Mouse (Mus musculus): Measurements from ENCODE around the gene Spef1. TPM values are rescaled to one million over a fixed set of nuclear protein-coding genes. Genes with fewer than 3 reads are reported as not detected.

Gene Spef1
- polyA plus RNA-seq, 1 experiment = 1.6 TPM

DNA sequence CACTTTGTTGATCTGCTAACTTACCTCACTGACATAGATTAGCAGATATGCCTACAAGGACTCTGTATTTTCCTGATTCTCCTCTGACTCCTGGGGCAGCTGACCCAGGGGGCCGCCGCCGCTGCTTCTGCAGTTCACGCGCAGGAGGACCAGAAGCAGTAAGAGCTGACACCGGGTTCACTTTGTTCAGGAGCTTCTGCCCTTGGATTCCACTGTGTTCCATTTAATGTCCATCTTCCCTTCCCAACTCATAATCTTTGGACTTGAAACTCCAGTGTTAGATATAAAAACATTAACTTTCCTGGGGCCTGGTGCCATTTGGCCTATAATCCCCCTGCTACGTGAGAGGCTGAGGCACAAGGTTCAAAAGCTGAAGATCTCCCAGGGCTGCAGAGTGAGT lies 23.2 kb downstream of the Spef1 start:
- TF ChIP-seq GATA1 (IDR thresholded peaks at IDR 0.05; ENCODE audit: low read length) = no peak

DNA sequence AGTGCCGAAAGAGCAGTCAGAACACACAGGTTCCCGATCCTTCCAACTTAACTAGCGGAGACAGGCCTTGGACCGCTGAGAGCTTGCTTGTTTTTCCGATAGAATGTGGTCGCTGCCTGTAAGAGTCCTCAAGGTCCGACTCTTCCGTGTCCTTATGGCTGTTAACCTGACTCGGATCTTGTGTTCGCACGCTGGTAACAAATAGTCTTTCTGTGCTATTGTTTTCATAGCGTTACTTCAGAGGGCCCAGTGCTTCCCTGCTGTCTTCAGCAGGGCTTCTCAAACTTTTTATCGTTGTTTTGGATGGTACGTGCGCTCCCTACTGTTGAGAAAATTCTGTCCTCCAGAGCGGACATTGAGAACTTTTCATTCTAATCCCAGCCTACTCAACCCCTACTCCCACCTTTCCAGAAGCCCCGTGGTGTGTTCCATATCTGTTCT lies 26.4 kb downstream of the Spef1 start:
- no peak for TF ChIP-seq GATA1 (IDR thresholded peaks at IDR 0.05; ENCODE audit: low read length)

DNA sequence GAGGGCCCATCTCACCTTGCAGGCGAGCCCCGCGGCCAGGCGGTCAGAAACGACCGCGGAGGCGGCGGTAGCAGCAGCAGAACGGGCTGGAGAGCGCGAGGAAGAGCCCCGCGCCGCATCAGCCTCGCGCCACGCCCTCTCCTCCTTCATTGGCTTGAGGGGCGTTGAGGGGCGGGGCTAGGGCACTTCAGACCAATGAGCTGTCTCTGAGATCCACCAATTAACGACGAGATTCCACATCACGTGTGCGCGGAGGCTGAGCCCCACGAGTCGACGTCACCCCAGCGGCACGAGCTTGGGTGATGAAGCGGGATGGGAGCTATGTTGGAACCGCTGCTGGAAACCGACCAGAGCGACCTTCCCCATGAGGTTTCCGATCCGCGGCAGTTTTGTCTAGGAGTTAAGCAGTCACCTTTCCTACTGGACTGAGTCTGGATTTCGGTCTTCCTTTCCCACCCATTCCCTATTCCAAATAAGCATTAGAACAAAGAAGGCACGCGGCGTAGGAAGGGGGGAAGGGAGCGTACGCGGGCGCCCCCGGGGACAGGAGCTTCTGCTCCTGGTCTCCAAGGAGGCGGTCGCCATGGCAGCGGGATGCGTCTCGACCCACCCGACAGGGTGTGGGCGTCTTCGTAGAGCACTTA lies 27.0 kb downstream of the Spef1 start, which contains the start of gene 1700037H04Rik:
Gene 1700037H04Rik (minus strand): TSS at position 144 of the 644 bp plus-strand sequence.
- TF ChIP-seq GATA1 (IDR thresholded peaks at IDR 0.05; ENCODE audit: low read length) = no peak

DNA sequence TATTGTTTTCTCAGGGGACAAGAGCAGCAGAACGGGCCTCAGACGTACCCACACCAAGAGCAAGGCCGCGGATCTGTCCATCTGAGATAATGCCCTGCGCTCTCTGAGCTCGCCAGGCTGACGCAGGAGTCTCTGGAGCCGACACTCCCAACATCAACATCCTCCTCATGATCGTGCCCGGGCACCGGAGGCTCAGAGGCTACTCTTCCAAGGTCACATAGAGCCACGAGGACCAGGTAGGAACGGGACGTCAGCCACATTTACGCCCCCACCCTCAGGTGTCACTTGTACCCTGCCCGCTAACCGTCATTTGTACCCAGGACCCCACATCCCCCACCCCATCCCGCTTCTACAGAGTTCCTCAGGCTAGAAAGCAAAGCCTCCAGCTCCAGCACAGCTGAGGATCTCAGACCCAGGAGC lies 27.6 kb downstream of the Spef1 start:
- no peak for TF ChIP-seq GATA1 (IDR thresholded peaks at IDR 0.05; ENCODE audit: low read length)

DNA sequence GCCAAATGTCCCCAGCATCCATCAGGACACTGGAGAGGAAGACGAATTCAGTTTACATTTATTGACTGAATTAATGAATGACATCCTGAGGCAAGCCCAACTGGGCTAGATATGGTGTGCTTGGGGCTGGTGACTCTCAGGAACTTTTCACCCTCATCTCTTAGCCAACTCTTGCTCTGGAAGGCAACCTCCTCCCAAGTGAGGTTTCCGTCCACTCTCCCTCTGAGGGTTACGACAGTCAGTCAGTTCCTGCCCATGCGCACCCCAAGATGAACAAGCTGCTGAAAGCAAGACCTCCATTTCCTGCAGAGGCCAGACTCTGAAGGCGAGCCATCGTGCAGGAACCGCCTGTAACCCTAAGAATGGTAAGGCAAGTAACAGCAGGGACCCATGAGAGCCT lies 30.1 kb downstream of the Spef1 start:
- TF ChIP-seq GATA1 (IDR thresholded peaks at IDR 0.05; ENCODE audit: low read length) = no peak

DNA sequence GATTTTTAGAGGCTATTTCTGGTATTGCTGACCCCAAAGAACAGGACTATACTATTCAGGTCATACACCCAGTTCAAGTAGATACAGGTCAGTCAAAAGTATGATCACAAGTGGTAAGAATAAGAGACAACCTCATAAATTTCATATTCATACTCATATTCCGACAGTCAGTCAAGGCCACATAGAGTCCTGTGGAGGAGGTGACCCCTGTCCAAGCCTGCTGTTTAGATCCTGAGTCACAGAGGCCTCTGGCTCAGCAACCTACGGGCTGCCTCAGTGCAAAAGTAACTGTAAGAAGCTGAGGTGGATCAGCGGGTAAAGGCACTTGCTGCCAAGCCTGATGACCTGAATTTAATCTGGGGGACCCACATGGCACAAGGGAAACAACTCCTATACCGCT lies 33.0 kb downstream of the Spef1 start:
- no peak for TF ChIP-seq GATA1 (IDR thresholded peaks at IDR 0.05; ENCODE audit: low read length)

DNA sequence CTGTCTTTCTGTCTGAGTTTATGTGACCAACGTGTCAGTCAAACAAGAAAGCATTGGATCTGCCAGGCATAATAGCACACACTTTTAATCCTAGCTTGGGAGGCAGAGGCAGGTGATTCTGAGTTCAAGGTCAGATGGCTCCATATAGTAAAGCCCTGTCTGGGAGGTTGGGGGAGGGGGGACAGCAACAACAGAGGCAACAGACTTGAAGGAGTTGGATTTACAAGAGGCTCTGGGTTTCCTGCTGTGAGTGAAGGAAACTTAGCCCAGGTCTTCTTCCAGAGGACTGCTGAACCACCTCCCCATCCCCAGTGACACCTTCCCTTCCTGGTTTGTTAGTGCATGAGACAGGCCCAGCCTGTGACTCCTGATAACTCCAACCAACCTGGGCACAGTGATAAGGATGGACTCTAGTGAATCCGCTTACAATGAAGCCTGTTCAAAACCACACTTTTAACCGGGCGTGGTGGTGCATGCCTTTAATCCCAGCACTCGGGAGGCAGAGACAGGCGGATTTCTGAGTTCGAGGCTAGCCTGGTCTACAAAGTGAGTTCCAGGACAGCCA lies 34.8 kb downstream of the Spef1 start:
- TF ChIP-seq GATA1 (IDR thresholded peaks at IDR 0.05; ENCODE audit: low read length) = no peak

DNA sequence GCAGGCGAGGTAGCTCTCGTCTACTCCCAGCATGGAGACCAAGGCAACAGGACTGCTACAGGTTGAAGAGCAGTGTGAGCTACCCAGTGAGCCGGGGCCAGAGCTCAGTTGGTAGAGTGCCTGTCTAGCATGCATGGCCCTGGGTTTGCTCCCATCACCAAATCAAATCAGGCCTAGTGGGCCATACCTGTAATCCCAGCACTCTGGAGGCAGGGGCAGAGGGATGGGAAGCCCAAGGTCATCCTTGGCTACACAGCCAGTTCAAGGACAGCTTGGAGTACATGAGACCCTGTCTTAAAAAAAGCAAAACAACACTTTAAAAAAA lies 37.9 kb downstream of the Spef1 start:
- TF ChIP-seq GATA1 (IDR thresholded peaks at IDR 0.05; ENCODE audit: low read length) = no peak

DNA sequence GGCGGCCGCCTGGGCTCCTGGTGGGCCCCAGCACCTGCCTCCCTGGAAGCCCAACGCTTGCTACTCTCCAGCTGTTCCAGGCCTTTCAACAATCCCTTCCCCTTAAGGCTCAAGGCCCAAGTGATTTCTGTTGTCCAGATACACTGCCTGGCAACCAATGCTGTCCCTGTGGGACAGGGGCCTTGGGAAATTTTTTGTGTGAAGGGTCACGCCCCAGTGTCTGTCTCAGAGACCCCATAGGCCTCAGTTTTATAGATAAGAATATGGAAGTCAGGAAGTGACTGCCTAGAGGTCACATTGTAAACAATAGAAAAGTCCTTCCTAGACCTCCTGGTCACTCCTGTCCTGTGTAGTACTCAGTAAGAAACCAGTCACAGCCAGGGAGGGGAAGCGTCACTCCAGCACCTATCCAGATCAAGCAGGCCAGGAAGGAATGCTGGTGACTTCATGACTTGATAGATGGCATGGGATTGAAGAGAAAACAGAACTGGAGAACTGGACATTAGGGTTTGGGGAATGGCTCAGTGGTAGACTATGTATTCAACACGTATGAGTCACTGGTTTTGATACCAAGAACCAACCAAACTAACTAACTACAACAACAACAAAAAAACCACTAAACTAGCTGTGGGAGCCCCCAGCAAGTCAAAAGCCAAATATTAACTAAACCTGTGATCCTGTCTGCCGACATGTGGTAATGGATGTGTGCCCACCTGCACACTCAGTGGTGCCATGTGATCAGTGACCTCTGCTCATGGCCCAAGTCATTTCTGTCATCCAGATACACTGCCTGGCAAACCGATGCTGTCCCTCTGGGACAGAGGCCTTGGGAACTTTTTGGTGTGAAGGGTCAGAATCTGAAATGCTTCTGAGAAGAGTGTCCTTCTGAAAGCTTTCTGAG lies 38.5 kb downstream of the Spef1 start:
- TF ChIP-seq GATA1 (IDR thresholded peaks at IDR 0.05; ENCODE audit: low read length) = no peak

DNA sequence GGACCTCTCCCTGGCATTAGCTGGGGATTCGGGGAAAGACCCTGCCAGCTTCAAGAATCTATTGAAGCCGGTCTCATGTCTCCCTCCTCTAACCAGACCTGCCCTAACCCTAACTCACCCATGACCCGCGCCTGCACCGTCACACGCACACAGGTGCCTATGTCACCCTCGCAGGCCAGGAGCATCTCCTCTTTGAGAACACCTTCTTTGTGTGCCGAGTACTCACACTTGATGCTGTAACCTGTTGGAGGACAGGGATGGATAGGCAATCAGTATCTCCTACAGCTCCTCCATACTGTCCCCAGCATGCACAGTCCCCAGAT lies 40.1 kb downstream of the Spef1 start:
- TF ChIP-seq GATA1 (IDR thresholded peaks at IDR 0.05; ENCODE audit: low read length) = no peak

DNA sequence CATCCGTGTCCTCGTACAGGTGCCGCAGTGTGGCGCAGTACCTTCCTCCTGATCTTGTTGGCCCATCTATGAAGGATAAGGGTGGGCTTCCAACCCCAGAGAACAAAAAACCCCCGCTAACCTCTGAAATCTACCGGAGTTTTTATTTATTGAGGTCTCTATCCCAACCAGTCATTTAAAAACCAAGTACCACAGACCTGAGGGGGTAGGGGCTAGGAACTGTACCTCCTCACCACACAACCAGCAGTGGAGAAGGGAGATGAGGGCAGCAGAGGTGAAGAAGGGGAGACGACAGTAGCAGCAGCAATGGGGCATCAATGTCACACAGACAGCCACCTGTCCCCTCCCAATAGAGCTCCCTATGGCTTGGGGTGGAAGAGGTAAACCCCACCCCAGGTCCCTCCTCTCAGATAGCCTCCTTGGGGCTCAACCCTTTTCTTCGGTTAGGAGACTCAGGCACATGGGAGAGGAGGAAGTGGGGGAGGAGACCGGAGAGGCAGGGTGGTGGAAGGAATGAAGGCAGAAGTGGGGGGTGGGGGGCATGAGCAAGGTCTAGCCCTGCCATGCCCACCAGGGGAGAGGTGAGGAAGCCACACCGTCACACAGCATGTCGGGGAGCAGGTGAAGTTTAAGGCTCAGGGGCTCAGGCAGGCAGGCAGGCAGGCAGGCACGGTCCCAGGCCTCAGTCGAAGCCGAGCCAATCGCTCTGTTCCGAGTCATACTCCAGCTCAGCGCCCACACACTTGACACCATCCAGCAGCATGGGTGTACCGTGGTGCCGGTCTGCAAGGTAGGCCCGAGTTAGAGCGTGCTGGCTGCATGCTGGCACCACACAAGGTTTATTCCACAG lies 40.7 kb downstream of the Spef1 start:
- no peak for TF ChIP-seq GATA1 (IDR thresholded peaks at IDR 0.05; ENCODE audit: low read length)

DNA sequence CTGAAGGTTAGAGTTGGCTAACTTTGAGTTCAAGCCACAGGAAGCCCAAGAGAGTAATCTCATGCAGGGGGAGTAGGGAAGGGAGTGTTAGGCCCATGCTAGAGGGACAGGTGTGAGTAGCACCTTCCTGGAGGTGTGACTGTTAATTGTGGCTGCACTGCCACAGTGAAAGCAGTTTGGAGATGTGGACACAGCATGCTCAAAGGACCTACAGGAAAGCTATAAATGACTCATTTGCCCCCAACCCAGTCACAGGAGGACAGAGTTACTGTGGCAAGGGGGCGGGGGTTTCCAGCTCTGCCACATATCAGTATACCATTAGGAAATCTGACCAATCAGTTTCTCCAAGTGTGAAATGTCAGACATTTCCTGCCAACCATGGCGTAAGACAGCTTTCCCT lies 41.5 kb downstream of the Spef1 start:
- TF ChIP-seq GATA1 (IDR thresholded peaks at IDR 0.05; ENCODE audit: low read length) = no peak

DNA sequence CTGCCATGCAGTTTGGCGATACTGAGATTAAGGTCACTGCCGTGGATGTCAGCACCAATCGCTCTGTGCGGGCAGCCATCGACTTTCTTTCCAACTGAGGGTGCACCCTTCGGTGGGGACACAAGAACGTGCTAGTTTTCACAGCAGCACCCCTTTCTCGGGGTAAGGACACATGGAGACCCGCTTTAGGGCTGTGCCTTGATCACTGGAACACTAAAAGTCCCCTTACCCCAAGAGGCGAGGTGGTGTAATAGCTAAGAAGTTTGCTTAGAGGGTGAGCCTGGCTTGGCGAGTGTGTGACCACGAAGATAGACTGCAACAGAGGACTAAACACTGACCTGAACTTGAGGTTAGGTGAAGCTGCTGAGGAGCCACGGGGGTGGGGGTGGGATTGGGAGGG lies 42.0 kb downstream of the Spef1 start:
- TF ChIP-seq GATA1 (IDR thresholded peaks at IDR 0.05; ENCODE audit: low read length) = no peak

DNA sequence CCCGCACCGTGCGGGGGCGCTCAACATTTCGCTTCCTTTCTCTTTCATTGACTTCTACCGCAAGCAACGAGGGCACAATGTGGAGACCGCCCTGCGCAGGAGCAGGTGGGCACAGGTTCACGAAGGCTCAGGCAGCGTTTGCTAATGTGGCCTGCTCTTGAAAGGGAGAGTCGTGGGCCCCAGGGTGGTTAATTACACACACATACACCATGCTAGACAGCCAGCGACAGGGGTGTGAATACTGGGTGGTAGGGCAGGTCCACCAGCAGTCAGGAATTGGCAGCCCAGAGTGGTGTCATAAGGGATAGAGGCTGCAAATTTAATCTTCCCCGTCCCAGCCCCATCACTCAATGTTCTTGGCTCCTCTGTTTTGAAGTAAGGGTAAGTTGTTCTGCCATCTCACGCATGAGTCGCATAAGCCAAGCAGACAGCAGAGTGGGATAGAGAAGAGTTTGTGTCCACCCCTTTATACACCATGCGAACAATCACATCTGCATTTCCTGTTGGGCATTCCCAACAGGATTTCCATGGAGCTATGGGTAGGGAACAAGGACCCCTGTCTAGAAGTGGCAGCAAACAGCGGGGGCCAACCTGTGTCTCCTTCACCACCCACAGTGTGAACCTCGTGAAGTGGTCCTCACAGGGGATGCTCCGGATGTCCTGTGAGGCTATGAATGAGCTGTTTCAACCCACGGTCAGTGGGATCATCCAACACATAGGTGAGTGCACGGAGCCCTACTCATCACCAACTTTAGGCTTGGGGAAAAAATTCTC lies 43.9 kb downstream of the Spef1 start:
- no peak for TF ChIP-seq GATA1 (IDR thresholded peaks at IDR 0.05; ENCODE audit: low read length)

DNA sequence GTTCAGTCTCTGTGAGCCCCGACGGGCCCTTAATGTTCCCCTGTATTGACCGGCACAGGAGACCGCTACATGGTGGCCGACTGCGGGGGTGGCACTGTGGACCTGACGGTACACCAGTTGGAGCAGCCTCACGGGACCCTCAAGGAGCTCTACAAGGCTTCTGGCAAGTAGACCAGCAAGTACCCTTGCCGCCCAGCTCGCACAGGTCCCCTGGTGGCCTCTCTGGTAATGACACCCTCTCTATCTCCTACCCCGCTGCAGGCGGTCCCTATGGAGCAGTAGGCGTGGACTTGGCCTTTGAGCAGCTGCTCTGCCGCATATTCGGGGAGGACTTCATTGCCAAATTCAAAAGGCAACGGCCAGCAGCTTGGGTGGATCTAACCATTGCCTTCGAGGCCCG lies 44.5 kb downstream of the Spef1 start:
- no peak for TF ChIP-seq GATA1 (IDR thresholded peaks at IDR 0.05; ENCODE audit: low read length)

Measured in G1E-ER4 (cell line).